Mouse (Mus musculus) embryo, embryonic 11.5 days (tissue): ENCODE results near the gene Tubb5.

ENCODE experiments used
- DNase-seq: peaks from one replicate; pipeline ENCODE4 v3.0.0-alpha.2; 2012; ENCODE audit warnings: low read depth, low spot score

The Tubb5 gene

GRCm38 (mm10) chr17:35796835-35797234 lies 41.3 kb downstream of the Tubb5 start:
- no peak for DNase-seq

GRCm38 (mm10) chr17:35795656-35796055 lies 42.5 kb downstream of the Tubb5 start:
- DNase-seq, result no peak

- no peak for DNase-seq
Observed at GRCm38 (mm10) chr17:35795099-35795498, 43.0 kb downstream of the Tubb5 start.

GRCm38 (mm10) chr17:35792837-35793236 lies 45.3 kb downstream of the Tubb5 start:
- DNase-seq, result no peak

- no peak for DNase-seq
Observed at GRCm38 (mm10) chr17:35790933-35791332, 47.2 kb downstream of the Tubb5 start.

GRCm38 (mm10) chr17:35788025-35788424 lies 50.1 kb downstream of the Tubb5 start:
- no peak for DNase-seq

GRCm38 (mm10) chr17:35787493-35787892 lies 50.6 kb downstream of the Tubb5 start:
- no peak for DNase-seq

GRCm38 (mm10) chr17:35785140-35785539 lies 53.0 kb downstream of the Tubb5 start:
- no peak for DNase-seq

- no peak for DNase-seq
Observed at GRCm38 (mm10) chr17:35783944-35784343, 54.2 kb downstream of the Tubb5 start.
